Mouse (Mus musculus) embryonic stem cell, embryonic (primary cell): ENCODE measurements around the gene Atxn7.

Source experiments
- CTCF ChIA-PET, 4 experiments: fragments of 300-600 bp in 2 of 4; fragments of 350-600 bp in 2 of 4; sonication (Branson Sonifier 250); formaldehyde crosslinking; loops; one replicate each; lab custom pipeline; 2022; ENCODE audit warnings: inconsistent platforms in 2 of 4; lab: Charles Lee
- POLR2A ChIA-PET, 4 experiments: fragments of 300-600 bp in 2 of 4; fragments of 350-600 bp in 2 of 4; sonication (Branson Sonifier 250); formaldehyde crosslinking; loops; one replicate each; lab custom pipeline; 2022; ENCODE audit warnings: antibody characterized with exemption in 4 of 4, inconsistent platforms in 1 of 4; lab: Charles Lee

Atxn7 gene

GRCm38 (mm10) chr14:13961401-13962112 is at the start of gene Atxn7, which contains the start of gene Thoc7:
TSS of gene Atxn7 (plus strand) at chr14:13961440.
TSS of gene Thoc7 (minus strand) at chr14:13961852.
- ChIA-PET POLR2A (interaction anchor here in 3 of 4 experiments (0.6 to 2.5 kb wide), 15 partner anchors 9 to 136 kb away, joined by 3 to 16 read pairs (median 4); no protein-coding TSS in a partner anchor), CTCF (interaction anchor here in 2 of 4 experiments (0.6 to 0.9 kb wide), 2 partner anchors 19 to 384 kb away, joined by 3 to 4 read pairs; no protein-coding TSS in a partner anchor)

- POLR2A ChIA-PET: interaction anchor here in 2 of 4 experiments (0.6 to 1.1 kb wide), 3 partner anchors 7 to 12 kb away, joined by 3 to 5 read pairs (median 3); no protein-coding TSS in a partner anchor
- CTCF ChIA-PET: no interaction called here
These were observed 46.7 kb upstream of the Atxn7 start, which contains the start of gene Gm281 for GRCm38 (mm10) chr14:13914387-13915082. TSS of gene Gm281 (minus strand) at chr14:13914478.

- ChIA-PET POLR2A (interaction anchor here in 1 of 4 experiments (0.6 to 1.1 kb wide), 2 partner anchors 8 to 11 kb away, joined by 3 read pairs; no protein-coding TSS in a partner anchor), CTCF (interaction anchor here in 2 of 4 experiments (1.4 kb wide), 2 partner anchors 559 kb away, joined by 3 read pairs; no protein-coding TSS in a partner anchor)
These were observed 46.0 kb upstream of the Atxn7 start for GRCm38 (mm10) chr14:13915207-13915606.

- POLR2A ChIA-PET: interaction anchor here in 3 of 4 experiments (0.6 to 2.7 kb wide), 9 partner anchors 10 to 634 kb away, joined by 3 to 15 read pairs (median 4); partner anchors contain the start of genes Atxn7 (in 1 of the 3) and Thoc7 (in 1 of the 3)
- CTCF ChIA-PET: interaction anchor here (0.7 to 1.8 kb wide), 19 partner anchors 10 to 719 kb away, joined by 3 to 16 read pairs (median 4); no protein-coding TSS in a partner anchor
These were observed 44.0 kb upstream of the Atxn7 start for GRCm38 (mm10) chr14:13917208-13917607.

- ChIA-PET CTCF (interaction anchor here (0.6 to 1.8 kb wide), 24 partner anchors 10 to 839 kb away, joined by 3 to 16 read pairs (median 4); no protein-coding TSS in a partner anchor), POLR2A (interaction anchor here in 3 of 4 experiments (0.6 to 2.7 kb wide), 7 partner anchors 10 to 634 kb away, joined by 3 to 15 read pairs (median 4); partner anchors contain the start of genes Atxn7 (in 1 of the 3) and Thoc7 (in 1 of the 3))
These were observed 43.6 kb upstream of the Atxn7 start for GRCm38 (mm10) chr14:13917630-13918029.

GRCm38 (mm10) chr14:13933290-13934051 is 27.8 kb upstream of the Atxn7 start:
- CTCF ChIA-PET: no interaction called here
- POLR2A ChIA-PET: no interaction called here

GRCm38 (mm10) chr14:13934052-13934371 is 27.2 kb upstream of the Atxn7 start:
- ChIA-PET POLR2A (no interaction called here), CTCF (no interaction called here)

GRCm38 (mm10) chr14:13944686-13945085 is 16.6 kb upstream of the Atxn7 start:
- ChIA-PET CTCF (no interaction called here), POLR2A (interaction anchor here in 1 of 4 experiments (0.5 kb wide), 1 partner anchor 897 kb away, joined by 3 read pairs; no protein-coding TSS in a partner anchor)

GRCm38 (mm10) chr14:13948345-13948744 is 12.9 kb upstream of the Atxn7 start:
- CTCF ChIA-PET: interaction anchor here in 2 of 4 experiments (0.6 kb wide), 2 partner anchors 9 to 502 kb away, joined by 3 read pairs; no protein-coding TSS in a partner anchor
- POLR2A ChIA-PET: interaction anchor here in 3 of 4 experiments (0.6 to 1.5 kb wide), 7 partner anchors 10 to 154 kb away, joined by 3 to 5 read pairs (median 3); partner anchors contain the start of gene Atxn7 (in 2 of the 3)

- POLR2A ChIA-PET: interaction anchor here in 1 of 4 experiments (0.6 to 2.1 kb wide), 3 partner anchors 9 to 99 kb away, joined by 3 to 12 read pairs (median 3); partner anchors contain the start of genes Atxn7 and Thoc7
- CTCF ChIA-PET: interaction anchor here in 1 of 4 experiments (0.6 to 0.7 kb wide), 2 partner anchors 10 to 1036 kb away, joined by 3 to 5 read pairs; no protein-coding TSS in a partner anchor
These were observed 10.8 kb upstream of the Atxn7 start for GRCm38 (mm10) chr14:13950401-13950800.

- ChIA-PET POLR2A (interaction anchor here in 1 of 4 experiments (2.1 kb wide), 1 partner anchor 9 kb away, joined by 12 read pairs; the partner anchor contains the start of genes Atxn7 and Thoc7), CTCF (interaction anchor here in 2 of 4 experiments (0.5 to 0.6 kb wide), 2 partner anchors 36 to 147 kb away, joined by 3 to 5 read pairs; no protein-coding TSS in a partner anchor)
These were observed 9.1 kb upstream of the Atxn7 start for GRCm38 (mm10) chr14:13952151-13952550.

- CTCF ChIA-PET: interaction anchor here in 1 of 4 experiments (0.6 kb wide), 1 partner anchor 14 kb away, joined by 3 read pairs; no protein-coding TSS in a partner anchor
- POLR2A ChIA-PET: interaction anchor here in 3 of 4 experiments (0.6 to 2.5 kb wide), 23 partner anchors 9 to 828 kb away, joined by 3 to 16 read pairs (median 4); no protein-coding TSS in a partner anchor
These were observed 1.2 kb upstream of the Atxn7 start for GRCm38 (mm10) chr14:13960079-13960478.

GRCm38 (mm10) chr14:13960482-13961325 is 536 bp upstream of the Atxn7 start:
- CTCF ChIA-PET: interaction anchor here in 3 of 4 experiments (0.6 to 0.9 kb wide), 3 partner anchors 14 to 385 kb away, joined by 3 to 4 read pairs (median 3); no protein-coding TSS in a partner anchor

GRCm38 (mm10) chr14:13962476-13962875 is 1.2 kb downstream of the Atxn7 start:
- CTCF ChIA-PET: no interaction called here
- POLR2A ChIA-PET: no interaction called here

More at GRCm38 (mm10) chr14:13960482-13961325, 536 bp upstream of the Atxn7 start:
- POLR2A ChIA-PET: interaction anchor here in 3 of 4 experiments (0.6 to 2.5 kb wide), 28 partner anchors 10 to 827 kb away, joined by 3 to 16 read pairs (median 4); no protein-coding TSS in a partner anchor

- ChIA-PET POLR2A (no interaction called here), CTCF (no interaction called here)
These were observed 2.3 kb downstream of the Atxn7 start for GRCm38 (mm10) chr14:13963527-13963926.

GRCm38 (mm10) chr14:13967607-13968006 is 6.4 kb downstream of the Atxn7 start:
- CTCF ChIA-PET: interaction anchor here in 3 of 4 experiments (0.6 to 2.0 kb wide), 5 partner anchors 55 to 131 kb away, joined by 3 to 5 read pairs (median 4); no protein-coding TSS in a partner anchor
- POLR2A ChIA-PET: interaction anchor here in 2 of 4 experiments (0.9 kb wide), 2 partner anchors 9 to 44 kb away, joined by 4 to 5 read pairs; no protein-coding TSS in a partner anchor
